Mouse (Mus musculus) embryonic facial prominence, embryonic 10.5 days (tissue): ENCODE results near the gene Olfr1212. TPM values are rescaled to one million over a fixed set of nuclear protein-coding genes. Genes with fewer than 3 reads are reported as not detected.

Experiments
- DNase-seq: peaks from one replicate; pipeline ENCODE4 v3.0.0-alpha.2; 2017; ENCODE audit warnings: low spot score
- H3K27ac ChIP-seq: fragments of 300-500 bp; sonication (generic); replicated peaks from 2 replicates; pipeline ENCODE4 v1.5.1; 2016; ENCODE audit warnings: mild to moderate bottlenecking
- H3K27me3 ChIP-seq: fragments of 300-500 bp; sonication (generic); replicated peaks from 2 replicates; pipeline ENCODE4 v1.6.1; 2016; ENCODE audit warnings: low read depth, mild to moderate bottlenecking; ENCODE audit not compliant: poor library complexity, severe bottlenecking
- H3K36me3 ChIP-seq: fragments of 300-500 bp; sonication (generic); replicated peaks from 2 replicates; pipeline ENCODE4 v1.6.1; 2016; ENCODE audit warnings: mild to moderate bottlenecking, moderate library complexity
- H3K4me1 ChIP-seq: fragments of 300-500 bp; sonication (generic); 2 replicates; pipeline ENCODE4 v1.6.1; 2016
- H3K4me3 ChIP-seq: fragments of 300-500 bp; sonication (generic); 2 replicates; pipeline ENCODE4 v1.5.1; 2016; ENCODE audit warnings: mild to moderate bottlenecking, moderate library complexity
- H3K9me3 ChIP-seq: fragments of 300-500 bp; sonication (generic); 2 replicates; pipeline ENCODE4 v1.6.1; 2016; ENCODE audit warnings: mild to moderate bottlenecking
- WGBS: fragments of 180-500 bp; shearing (Covaris S2); methylation state at CpG from one replicate; pipeline ENCODE4 v1.1.7; 2016; 5-methylcytosine and 5-hydroxymethylcytosine counted together
- polyA plus RNA-seq: library from polyadenylated mRNA; unstranded; fragments of >200 nt; fragmentation: Nextera tagmentation; extraction: Ambion mirVana; gene quantifications from 2 replicates; pipeline ENCODE4 v1.2.1, GENCODE M21; 2016

Olfr1212 gene
- not detected in 2 replicates for polyA plus RNA-seq

- no peak for DNase-seq
- no peaks in the 10 kb centered on the region for H3K9me3 ChIP-seq
- H3K4me3 ChIP-seq = no peak within 1 kb of the TSS
Measured at GRCm38 (mm10) chr2:88953669-88954068, at the start of gene Olfr1212. Gene Olfr1212, plus strand, starts transcription at chr2:88953969.

GRCm38 (mm10) chr2:88915057-88915456 is 38.7 kb upstream of the Olfr1212 start, which contains the start of gene Olfr1209:
Gene Olfr1209, minus strand, starts transcription at chr2:88915157.
- Histone ChIP-seq H3K4me1 (no peaks in the 10 kb centered on the region), H3K4me3 (no peak within 1 kb of the TSS), H3K36me3 (no peaks in the 10 kb centered on the region), H3K9me3 (no peaks in the 10 kb centered on the region), H3K27me3 (no peaks in the 10 kb centered on the region), H3K27ac (no peak within 1 kb of the TSS)
- 95% methylated on average over 3 of the region's 3 CpGs for WGBS
- no peak for DNase-seq

More at GRCm38 (mm10) chr2:88953669-88954068, at the start of gene Olfr1212:
- Histone ChIP-seq H3K4me1 (no peaks in the 10 kb centered on the region), H3K36me3 (no peaks in the 10 kb centered on the region), H3K27me3 (no peaks in the 10 kb centered on the region), H3K27ac (no peak within 1 kb of the TSS)

GRCm38 (mm10) chr2:88938011-88938410 is 15.8 kb upstream of the Olfr1212 start, which contains the start of gene Olfr1211:
Gene Olfr1211, minus strand, starts transcription at chr2:88938111.
- no peak within 1 kb of the TSS for H3K4me3 ChIP-seq
- H3K27ac ChIP-seq = no peak within 1 kb of the TSS
- 82% methylated on average over 1 of the region's 1 CpGs for WGBS
- no peaks in the 10 kb centered on the region for H3K27me3 ChIP-seq
- DNase-seq = no peak
- H3K4me1 ChIP-seq = no peaks in the 10 kb centered on the region
- H3K9me3 ChIP-seq = no peaks in the 10 kb centered on the region
- H3K36me3 ChIP-seq = no peaks in the 10 kb centered on the region

- 88% methylated on average over 1 of the region's 1 CpGs for WGBS
- DNase-seq = no peak
Measured at GRCm38 (mm10) chr2:88980181-88980580, 26.4 kb downstream of the Olfr1212 start, which contains the start of gene Gm13762. Gene Gm13762, minus strand, starts transcription at chr2:88980281.

GRCm38 (mm10) chr2:88992553-88992952 is 38.8 kb downstream of the Olfr1212 start, which contains the start of gene Olfr1214:
Gene Olfr1214, minus strand, starts transcription at chr2:88992653.
- no peak for DNase-seq
- H3K4me1 ChIP-seq = no peaks in the 10 kb centered on the region

More at GRCm38 (mm10) chr2:88980181-88980580, 26.4 kb downstream of the Olfr1212 start, which contains the start of gene Gm13762:
- no peak within 1 kb of the TSS for H3K27ac ChIP-seq
- H3K4me1 ChIP-seq = no peaks in the 10 kb centered on the region
- no peaks in the 10 kb centered on the region for H3K27me3 ChIP-seq
- H3K4me3 ChIP-seq = no peak within 1 kb of the TSS
- no peaks in the 10 kb centered on the region for H3K9me3 ChIP-seq
- no peaks in the 10 kb centered on the region for H3K36me3 ChIP-seq

GRCm38 (mm10) chr2:89006873-89007272 is 53.1 kb downstream of the Olfr1212 start, which contains the start of gene Olfr1215:
Gene Olfr1215, minus strand, starts transcription at chr2:89006973.
- Histone ChIP-seq H3K9me3 (no peaks in the 10 kb centered on the region), H3K27ac (no peak within 1 kb of the TSS), H3K27me3 (no peaks in the 10 kb centered on the region), H3K36me3 (no peaks in the 10 kb centered on the region), H3K4me1 (no peaks in the 10 kb centered on the region), H3K4me3 (no peak within 1 kb of the TSS)
- WGBS = 76% methylated on average over 2 of the region's 2 CpGs
- no peak for DNase-seq

More at GRCm38 (mm10) chr2:88992553-88992952, 38.8 kb downstream of the Olfr1212 start, which contains the start of gene Olfr1214:
- WGBS = 91% methylated on average over 1 of the region's 1 CpGs
- Histone ChIP-seq H3K4me3 (no peak within 1 kb of the TSS), H3K36me3 (no peaks in the 10 kb centered on the region), H3K27me3 (no peaks in the 10 kb centered on the region), H3K27ac (no peak within 1 kb of the TSS), H3K9me3 (no peaks in the 10 kb centered on the region)

Other genes starting within 250 kb of the Olfr1212 start
- not detected in 2 replicates for gene Olfr1196, start 249.4 kb upstream of the Olfr1212 start, polyA plus RNA-seq
- gene Olfr1197, start 221.6 kb upstream of the Olfr1212 start, polyA plus RNA-seq = not detected in 2 replicates
- gene Olfr1198, start 202.6 kb upstream of the Olfr1212 start, polyA plus RNA-seq = not detected in 2 replicates
- not detected in 2 replicates for gene Olfr1199, start 193.5 kb upstream of the Olfr1212 start, polyA plus RNA-seq
- gene Olfr1200, start 183.5 kb upstream of the Olfr1212 start, polyA plus RNA-seq = not detected in 2 replicates
- not detected in 2 replicates for gene Olfr1201, start 160.9 kb upstream of the Olfr1212 start, polyA plus RNA-seq
- gene Olfr1202, start 139.5 kb upstream of the Olfr1212 start, polyA plus RNA-seq = 0.04 TPM in 1 of 2 replicates, not detected in the other
- not detected in 2 replicates for gene Olfr1205, start 124.2 kb upstream of the Olfr1212 start, polyA plus RNA-seq
- not detected in 2 replicates for gene Olfr1204, start 104.7 kb upstream of the Olfr1212 start, polyA plus RNA-seq
- not detected in 2 replicates for gene Olfr1206, start 90.7 kb upstream of the Olfr1212 start, polyA plus RNA-seq
- not detected in 2 replicates for gene Olfr1208, start 51.7 kb upstream of the Olfr1212 start, polyA plus RNA-seq
- not detected in 2 replicates for gene Olfr1209, start 38.8 kb upstream of the Olfr1212 start, polyA plus RNA-seq
- gene Olfr1211, start 15.9 kb upstream of the Olfr1212 start, polyA plus RNA-seq = not detected in 2 replicates
- not detected in 2 replicates for gene Gm13762, start 26.3 kb downstream of the Olfr1212 start, polyA plus RNA-seq
- gene Olfr1214, start 38.7 kb downstream of the Olfr1212 start, polyA plus RNA-seq = not detected in 2 replicates
- gene Olfr1215, start 53.0 kb downstream of the Olfr1212 start, polyA plus RNA-seq = not detected in 2 replicates
- not detected in 2 replicates for gene Olfr1216, start 64.4 kb downstream of the Olfr1212 start, polyA plus RNA-seq
- gene Olfr1217, start 78.1 kb downstream of the Olfr1212 start, polyA plus RNA-seq = not detected in 2 replicates
- gene Olfr1218, start 107.2 kb downstream of the Olfr1212 start, polyA plus RNA-seq = not detected in 2 replicates
- gene Olfr1219, start 129.5 kb downstream of the Olfr1212 start, polyA plus RNA-seq = not detected in 2 replicates
- not detected in 2 replicates for gene Olfr1220, start 152.9 kb downstream of the Olfr1212 start, polyA plus RNA-seq
- not detected in 2 replicates for gene Olfr1221, start 163.3 kb downstream of the Olfr1212 start, polyA plus RNA-seq
- gene Olfr1222, start 179.1 kb downstream of the Olfr1212 start, polyA plus RNA-seq = not detected in 2 replicates
- gene Olfr1223, start 197.6 kb downstream of the Olfr1212 start, polyA plus RNA-seq = not detected in 2 replicates
- gene Olfr1224-ps1, start 210.1 kb downstream of the Olfr1212 start, polyA plus RNA-seq = not detected in 2 replicates
- not detected in 2 replicates for gene Olfr1225, start 220.7 kb downstream of the Olfr1212 start, polyA plus RNA-seq
- not detected in 2 replicates for gene Olfr1226, start 246.1 kb downstream of the Olfr1212 start, polyA plus RNA-seq